ENCODE assay signal across 9 mouse cellular contexts in the genomic region with DNA sequence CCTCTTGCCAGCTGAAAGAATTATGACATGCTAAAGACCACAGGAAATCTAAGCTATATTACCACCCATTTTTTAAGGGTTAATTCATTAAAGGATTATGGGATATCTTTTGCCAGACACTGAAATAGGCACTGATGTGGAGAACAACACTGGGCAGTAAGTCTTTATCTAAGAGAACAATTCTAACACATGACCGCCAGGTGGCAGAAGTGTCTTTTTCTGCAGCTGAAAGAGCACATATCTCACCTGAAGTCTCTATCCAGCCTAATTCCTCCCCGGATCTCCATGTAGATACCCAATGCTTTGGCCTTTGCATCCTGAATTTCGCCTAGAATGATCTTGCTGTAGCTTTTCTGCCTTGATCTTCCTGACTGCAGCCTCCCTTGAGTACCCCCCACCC. TPM values are rescaled to one million over a fixed set of nuclear protein-coding genes. Genes with fewer than 3 reads are reported as not detected.
DNase-seq lines count a peak whose midpoint lies in the region; ATAC-seq and TF ChIP-seq lines count a peak whose summit lies in the region.
"Had no signal": no experiment of that assay in that cellular context is flagged by ENCODE, and none has a peak within 500 bp of the region (broad histone marks: within the 10 kb centered on the region; RNA-seq: fewer than 3 reads in every experiment).

No protein-coding gene starts in this region.

- WGBS in heart, embryonic 12.5 days: 19% methylated on average over 3 of the region's 3 CpGs
- WGBS in spleen, adult 2 months: 21% methylated on average over 3 of the region's 3 CpGs
- WGBS in liver, postnatal 0 days (ENCODE audit: insufficient replicate concordance): 23% methylated on average over 3 of the region's 3 CpGs

- peaks cover 14% of the 10 kb centered on the region for H3K9me3 ChIP-seq in heart, embryonic 12.5 days (replicated peaks)
- H3K9me3 ChIP-seq in liver, postnatal 0 days (ENCODE audit: low read length): no peaks in the 10 kb centered on the region

- intact Hi-C loops in heart, postnatal 10 days (cut with DNase I): loop anchor here (2.0 to 10.0 kb wide), 2 partner anchors 249 to 573 kb away; no protein-coding TSS in a partner anchor

- peak; percentile 4; the same call in 1 of the 2 replicates for TF ChIP-seq CTCF in spleen, adult 2 months (IDR thresholded peaks at IDR 0.05; ENCODE audit: extremely low read depth, insufficient read depth, insufficient read length, insufficient replicate concordance)
- TF ChIP-seq CTCF in liver, postnatal 0 days (IDR thresholded peaks at IDR 0.05; ENCODE audit: low read depth): peak; percentile 65

- no peak overlapping the region for H3K4me2 ChIP-seq in heart, embryonic 12.5 days
- H3K4me2 ChIP-seq in liver, postnatal 0 days (ENCODE audit: low read depth, low read length): no peak overlapping the region
- H3K4me2 ChIP-seq: limb, embryonic 13.5 days had no signal

- no peaks in the 10 kb centered on the region for H3K36me3 ChIP-seq in heart, embryonic 12.5 days
- no peaks in the 10 kb centered on the region for H3K36me3 ChIP-seq in spleen, adult 2 months (ENCODE audit: control insufficient read depth, insufficient read depth, low read length)
- no peaks in the 10 kb centered on the region for H3K36me3 ChIP-seq in liver, postnatal 0 days (replicated peaks; ENCODE audit: insufficient read depth, low read length)
- H3K36me3 ChIP-seq: limb, embryonic 13.5 days had no signal

- no peaks in the 10 kb centered on the region for H3K27me3 ChIP-seq in heart, embryonic 12.5 days (replicated peaks)
- no peaks in the 10 kb centered on the region for H3K27me3 ChIP-seq in spleen, adult 2 months (ENCODE audit: control insufficient read depth, insufficient read depth, low read length)
- H3K27me3 ChIP-seq in liver, postnatal 0 days (ENCODE audit: insufficient read depth, low read length): no peaks in the 10 kb centered on the region
- H3K27me3 ChIP-seq: limb, embryonic 13.5 days had no signal

- no peak overlapping the region for H3K4me3 ChIP-seq in heart, embryonic 12.5 days
- no peak overlapping the region for H3K4me3 ChIP-seq in spleen, adult 2 months (ENCODE audit: extremely low read depth, insufficient read depth, insufficient read length)
- no peak overlapping the region for H3K4me3 ChIP-seq in liver, postnatal 0 days (ENCODE audit: low read depth, low read length)
- H3K4me3 ChIP-seq: limb, embryonic 13.5 days had no signal

- H3K4me1 ChIP-seq in heart, embryonic 12.5 days (replicated peaks): no peaks in the 10 kb centered on the region
- no peaks in the 10 kb centered on the region for H3K4me1 ChIP-seq in spleen, adult 2 months (ENCODE audit: control insufficient read depth, insufficient read depth, insufficient read length)
- no peaks in the 10 kb centered on the region for H3K4me1 ChIP-seq in liver, postnatal 0 days (ENCODE audit: insufficient read depth)
- H3K4me1 ChIP-seq: limb, embryonic 13.5 days had no signal

- no peak for TF ChIP-seq POLR2A in spleen, adult 2 months (IDR thresholded peaks at IDR 0.05; ENCODE audit: low read depth, low read length)

- no peak overlapping the region for H3K27ac ChIP-seq in heart, embryonic 12.5 days (ENCODE audit: poor library complexity, severe bottlenecking)
- no peak overlapping the region for H3K27ac ChIP-seq in spleen, adult 2 months (ENCODE audit: insufficient read depth, low read length)
- no peak overlapping the region for H3K27ac ChIP-seq in liver, postnatal 0 days (ENCODE audit: low read depth)
- H3K27ac ChIP-seq: limb, embryonic 13.5 days had no signal

- no peak for ATAC-seq in heart, embryonic 12.5 days (ENCODE audit: insufficient number of reproducible peaks, low FRiP score)
- no peak for ATAC-seq in liver, postnatal 0 days

- no peak for TF ChIP-seq EP300 in liver, postnatal 0 days (IDR thresholded peaks at IDR 0.05; ENCODE audit: low read depth)

- peak; percentile 34 to 75 for DNase-seq in heart, adult 18-20 months
- peak; percentile 25 to 34 for DNase-seq in spleen, adult 2 months (ENCODE audit: low read depth in 1 of 2, low spot score in 2 of 2)
- no peak for DNase-seq in spleen, adult 12 weeks (ENCODE audit: low spot score)
- DNase-seq in c-Kit-positive CD71-negative TER-119-negative erythroid progenitor cells, embryonic 14.5 days (ENCODE audit: low read depth): peak; percentile 34
- peak; percentile 46 to 73 for DNase-seq in heart, postnatal 10 days
- peak; percentile 56 for DNase-seq in liver, postnatal 0 days
- peak; percentile 43 for DNase-seq in thymus, postnatal 14 days

- no peak overlapping the region for H3K9ac ChIP-seq in heart, embryonic 12.5 days
- no peak overlapping the region for H3K9ac ChIP-seq in liver, postnatal 0 days (replicated peaks)
- H3K9ac ChIP-seq: limb, embryonic 13.5 days had no signal

RNA-seq across cellular contexts. Expression of a gene that starts 41.5 kb away (rescaled TPM):
- 10 to 100 TPM; 31.4 to 34.6 TPM for total RNA-seq in heart, adult 18-20 months (2021)
- 24.2 and 25.4 TPM in 2 replicates for polyA plus RNA-seq in heart, embryonic 12.5 days (2016; fragmentation: Nextera tagmentation; extraction: Ambion mirVana)
- 10.9 and 13.1 TPM in 2 replicates for polyA plus RNA-seq in spleen, adult 2 months (2012; rRNA removed)
- total RNA-seq in heart, postnatal 10 days (2021): 10 to 100 TPM; 42.5 to 46.4 TPM
- 1.2 and 1.5 TPM in 2 replicates for polyA plus RNA-seq in liver, postnatal 0 days (2015; fragmentation: Nextera tagmentation; extraction: Ambion mirVana)
